Mouse (Mus musculus) midbrain, postnatal 0 days (tissue): ENCODE data around the gene Bahd1. TPM values are rescaled to one million over a fixed set of nuclear protein-coding genes. Genes with fewer than 3 reads are reported as not detected.

Experiments
- ATAC-seq: fragments of 200-750 bp; cut with Nextera tagmentation; 2 replicates; pipeline ENCODE4 v1.8.0; 2017; ENCODE audit warnings: moderate number of reproducible peaks, mild to moderate bottlenecking, moderate TSS enrichment, moderate library complexity; ENCODE audit not compliant: low FRiP score
- DNase-seq: peaks from one replicate; pipeline ENCODE4 v3.0.0-alpha.2; 2015; ENCODE audit warnings: low spot score
- H3K27ac ChIP-seq: fragments of 300-500 bp; sonication (generic); 2 replicates; pipeline ENCODE4 v1.5.1; 2014; ENCODE audit warnings: low read depth, mild to moderate bottlenecking, low read length, mixed read lengths
- H3K27me3 ChIP-seq: fragments of 300-500 bp; sonication (generic); 2 replicates; pipeline ENCODE4 v1.6.1; 2014; ENCODE audit warnings: low read length, control low read depth, mixed read lengths; ENCODE audit not compliant: insufficient read depth
- H3K36me3 ChIP-seq: fragments of 300-500 bp; sonication (generic); 2 replicates; pipeline ENCODE4 v1.6.1; 2014; ENCODE audit warnings: low read length, control low read depth, mixed read lengths; ENCODE audit not compliant: insufficient read depth
- H3K4me1 ChIP-seq: fragments of 300-500 bp; sonication (generic); 2 replicates; pipeline ENCODE4 v1.6.1; 2014; ENCODE audit warnings: mild to moderate bottlenecking, control low read depth, antibody characterized with exemption, low read length, mixed read lengths; ENCODE audit not compliant: insufficient read depth
- H3K4me2 ChIP-seq: fragments of 300-500 bp; sonication (generic); 2 replicates; pipeline ENCODE4 v1.6.1; 2014; ENCODE audit warnings: low read depth, mild to moderate bottlenecking, low read length, mixed read lengths; ENCODE audit not compliant: poor library complexity, severe bottlenecking
- H3K4me3 ChIP-seq: fragments of 300-500 bp; sonication (generic); 2 replicates; pipeline ENCODE4 v1.5.1; 2014; ENCODE audit warnings: low read depth, mild to moderate bottlenecking, low read length, moderate library complexity
- H3K9ac ChIP-seq: fragments of 300-500 bp; sonication (generic); replicated peaks from 2 replicates; pipeline ENCODE4 v1.6.1; 2014; ENCODE audit warnings: mild to moderate bottlenecking, low read length, moderate library complexity, mixed read lengths; ENCODE audit not compliant: poor library complexity, severe bottlenecking
- H3K9me3 ChIP-seq: fragments of 300-500 bp; sonication (generic); 2 replicates; pipeline ENCODE4 v1.6.1; 2016; ENCODE audit warnings: low read length, control low read depth
- CTCF ChIP-seq: IDR thresholded peaks from 2 replicates; pipeline ENCODE4 v1.5.1; 2016; ENCODE audit warnings: antibody characterized with exemption, mild to moderate bottlenecking
- WGBS: fragments of 180-500 bp; shearing (Covaris S2); extraction: QIAGEN DNeasy Blood & Tissue Kit; methylation state at CpG from one replicate; pipeline ENCODE4 v1.1.7; 2014; 5-methylcytosine and 5-hydroxymethylcytosine counted together
- polyA plus RNA-seq: library from polyadenylated mRNA; unstranded; fragments of >200 nt; fragmentation: Nextera tagmentation; extraction: Ambion mirVana; gene quantifications from 2 replicates; pipeline ENCODE4 v1.2.1, GENCODE M21; 2015
- total RNA-seq: library from RNA; depleted of rRNA; stranded (reverse); fragments of >200 nt; gene quantifications from 2 replicates; pipeline ENCODE4 v1.2.3, GENCODE M21; 2014

The Bahd1 gene
- total and polyA plus RNA-seq, 2 experiments from 2014 or later = 6.1 to 28.6 TPM

DNA sequence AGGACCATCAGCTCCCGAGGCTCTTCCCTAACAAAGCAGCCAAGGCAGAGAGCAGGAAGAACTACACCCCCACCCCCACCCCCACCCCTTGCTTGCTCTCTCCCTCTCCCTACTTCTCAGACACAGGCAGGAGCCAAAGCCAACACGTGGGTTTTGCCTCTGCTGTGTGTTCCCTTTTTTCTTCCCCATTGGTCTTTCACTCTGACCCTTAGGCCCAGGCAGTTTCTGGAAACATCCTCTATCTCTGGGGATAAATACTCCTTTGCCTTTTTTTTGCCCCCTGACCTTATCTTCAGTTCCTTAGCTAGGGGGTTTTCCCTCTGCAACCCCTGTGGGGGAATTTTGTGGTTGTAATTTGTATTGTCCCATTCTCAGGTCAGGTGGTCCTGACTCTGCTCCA is 59.5 kb downstream of the Bahd1 start:
- TF ChIP-seq CTCF = no peak
- H3K36me3 ChIP-seq = no peaks in the 10 kb centered on the region
- no peaks in the 10 kb centered on the region for H3K27me3 ChIP-seq
- H3K9ac ChIP-seq = no peak overlapping the region
- H3K4me1 ChIP-seq = no peaks in the 10 kb centered on the region
- H3K9me3 ChIP-seq = no peaks in the 10 kb centered on the region
- DNase-seq = no peak
- H3K4me2 ChIP-seq = no peak overlapping the region
- ATAC-seq = no peak
- H3K4me3 ChIP-seq = no peak overlapping the region
- 17% methylated on average over 2 of the region's 2 CpGs for WGBS
- H3K27ac ChIP-seq = no peak overlapping the region

DNA sequence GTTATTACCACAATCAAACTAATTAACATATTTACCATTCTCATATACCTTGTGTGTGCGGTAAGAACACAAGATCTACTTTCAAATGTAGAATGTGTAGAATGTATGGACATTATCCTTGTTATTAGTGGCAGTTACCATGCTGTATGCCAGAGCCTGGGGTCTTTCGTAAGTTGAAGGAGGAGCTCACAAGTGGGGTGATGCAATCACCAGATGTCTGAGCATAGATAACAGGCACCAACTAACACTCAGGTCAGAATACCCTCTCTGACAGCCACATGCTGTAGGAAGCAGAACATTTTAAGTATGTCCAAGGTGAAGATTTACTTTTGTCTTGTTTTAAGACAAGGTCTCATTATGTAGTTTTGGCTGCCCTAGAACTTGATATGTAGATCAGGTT is 60.2 kb downstream of the Bahd1 start:
- Histone ChIP-seq H3K9me3 (no peaks in the 10 kb centered on the region), H3K27me3 (no peaks in the 10 kb centered on the region), H3K4me2 (no peak overlapping the region), H3K4me1 (no peaks in the 10 kb centered on the region), H3K27ac (no peak overlapping the region), H3K9ac (no peak overlapping the region), H3K4me3 (no peak overlapping the region), H3K36me3 (no peaks in the 10 kb centered on the region)
- WGBS = 93% methylated on average over 2 of the region's 2 CpGs
- DNase-seq (no peak), ATAC-seq (no peak)
- no peak for TF ChIP-seq CTCF

DNA sequence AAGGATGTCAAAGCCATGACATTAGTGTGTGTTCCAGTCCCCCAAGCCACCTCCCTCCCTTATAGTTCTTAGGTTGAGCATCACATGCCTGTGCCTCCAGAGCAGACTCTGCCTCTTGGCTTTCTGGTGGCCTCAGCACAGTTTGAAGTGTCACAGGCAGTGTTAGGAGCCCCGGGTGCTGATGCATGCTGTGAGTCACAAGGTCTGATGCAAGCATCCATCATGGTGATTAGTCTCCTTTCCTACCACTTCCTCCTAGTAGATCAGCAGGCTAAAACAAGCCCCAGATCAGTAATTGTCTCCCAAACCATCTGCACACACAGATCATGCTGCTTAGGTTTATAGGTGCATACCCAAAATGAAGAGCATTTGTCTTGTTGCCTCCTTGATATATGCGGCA is 61.4 kb downstream of the Bahd1 start:
- Histone ChIP-seq H3K27me3 (no peaks in the 10 kb centered on the region), H3K36me3 (no peaks in the 10 kb centered on the region), H3K4me1 (no peaks in the 10 kb centered on the region), H3K9me3 (no peaks in the 10 kb centered on the region), H3K27ac (no peak overlapping the region), H3K4me2 (no peak overlapping the region), H3K9ac (no peak overlapping the region), H3K4me3 (no peak overlapping the region)
- DNase-seq (no peak), ATAC-seq (no peak)
- WGBS = 59% methylated on average over 2 of the region's 2 CpGs
- TF ChIP-seq CTCF = no peak

DNA sequence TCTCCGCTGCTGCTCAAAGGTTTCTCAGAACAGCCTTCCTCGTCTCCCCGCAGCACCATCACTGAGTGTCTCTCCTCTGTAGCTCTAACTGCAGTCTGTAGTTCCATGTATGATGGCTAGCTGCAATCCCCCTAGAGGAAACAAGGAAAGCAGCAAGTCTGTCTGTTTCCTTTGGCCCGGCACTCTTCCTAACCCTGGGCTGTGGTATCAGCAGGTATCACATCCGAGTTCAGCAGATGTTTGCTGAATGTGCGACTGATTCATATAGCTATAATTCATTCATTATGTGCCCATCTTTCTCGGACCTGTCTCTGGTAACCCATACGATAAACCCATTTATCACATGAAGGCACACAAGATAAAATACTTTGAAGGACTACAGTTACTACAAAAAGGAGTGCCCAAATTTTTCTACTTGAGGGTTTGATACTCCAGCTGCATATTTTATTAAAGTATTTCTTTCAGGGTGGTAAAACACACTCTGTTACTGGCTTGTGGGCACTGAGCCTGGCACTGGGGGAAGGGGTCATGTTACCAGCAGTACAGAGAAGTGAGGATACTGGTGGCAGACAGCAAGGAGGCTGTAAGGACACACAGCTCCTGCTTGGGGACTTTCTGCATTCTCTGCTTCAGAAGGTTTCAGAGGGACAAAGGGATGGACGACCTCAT is 63.0 kb downstream of the Bahd1 start:
- peak; percentile 28; the same call in 1 of the 2 replicates for TF ChIP-seq CTCF
- no peaks in the 10 kb centered on the region for H3K9me3 ChIP-seq
- H3K4me1 ChIP-seq = no peaks in the 10 kb centered on the region
- 60% methylated on average over 9 of the region's 9 CpGs for WGBS
- H3K36me3 ChIP-seq = no peaks in the 10 kb centered on the region
- no peak overlapping the region for H3K27ac ChIP-seq
- ATAC-seq (no peak), DNase-seq (no peak)
- H3K4me2 ChIP-seq = no peak overlapping the region
- no peak overlapping the region for H3K9ac ChIP-seq
- H3K27me3 ChIP-seq = no peaks in the 10 kb centered on the region
- no peak overlapping the region for H3K4me3 ChIP-seq

DNA sequence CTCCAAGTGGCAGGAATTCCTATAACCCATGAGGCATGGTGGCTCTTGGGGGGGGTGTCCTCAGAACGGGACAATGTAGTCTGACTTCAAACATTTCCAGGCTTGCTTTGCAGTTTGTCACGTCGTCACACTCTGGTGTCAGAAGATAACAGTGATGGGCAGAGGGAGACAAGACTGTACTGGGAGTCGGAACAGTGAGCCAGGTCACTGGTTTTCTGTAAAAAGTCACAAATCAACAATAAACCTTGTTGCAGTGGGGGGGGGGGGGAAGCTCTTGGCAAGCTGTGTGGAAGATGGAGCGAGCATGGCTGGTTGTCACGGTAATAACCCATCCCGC is 63.5 kb downstream of the Bahd1 start:
- WGBS = 56% methylated on average over 7 of the region's 7 CpGs
- no peak for DNase-seq

DNA sequence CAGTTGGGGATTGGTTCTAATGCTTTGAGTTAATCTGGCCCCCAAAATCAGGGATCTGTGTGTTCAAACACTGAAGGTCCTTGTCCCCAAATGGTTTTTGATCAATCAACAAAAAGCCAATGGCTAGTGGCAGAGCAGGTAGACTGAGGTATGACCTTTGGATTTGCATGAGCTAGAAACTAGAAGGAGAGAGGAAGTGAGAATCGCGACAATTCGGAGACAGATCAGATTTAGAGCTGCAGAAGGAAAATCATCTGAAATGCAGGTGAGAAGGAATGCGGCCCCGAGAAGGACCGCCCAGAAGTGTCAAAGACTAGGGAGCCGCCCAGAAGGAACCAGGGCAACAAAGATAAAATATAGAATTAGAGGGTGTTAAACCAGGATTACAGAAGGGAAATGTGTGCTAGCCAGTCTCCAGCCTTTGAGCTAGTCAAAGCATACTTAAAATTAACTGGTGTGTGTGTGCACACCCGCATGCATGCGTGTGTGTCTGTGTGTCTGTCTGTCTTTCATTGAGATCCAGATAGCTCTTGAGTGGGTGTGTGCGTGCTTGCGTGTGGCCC is 69.5 kb downstream of the Bahd1 start:
- Histone ChIP-seq H3K9ac (no peak overlapping the region), H3K36me3 (no peaks in the 10 kb centered on the region), H3K4me1 (no peaks in the 10 kb centered on the region), H3K4me2 (no peak overlapping the region), H3K4me3 (no peak overlapping the region), H3K9me3 (no peaks in the 10 kb centered on the region), H3K27me3 (peaks cover 11% of the 10 kb centered on the region), H3K27ac (no peak overlapping the region)
- no peak for DNase-seq
- 92% methylated on average over 11 of the region's 11 CpGs for WGBS
- TF ChIP-seq CTCF = no peak
- ATAC-seq = no peak

More for the DNA sequence above, 63.5 kb downstream of the Bahd1 start:
- TF ChIP-seq CTCF = no peak
- H3K4me1 ChIP-seq = no peaks in the 10 kb centered on the region
- no peaks in the 10 kb centered on the region for H3K9me3 ChIP-seq
- H3K27ac ChIP-seq = no peak overlapping the region
- no peak overlapping the region for H3K4me3 ChIP-seq
- H3K9ac ChIP-seq = no peak overlapping the region
- H3K4me2 ChIP-seq = no peak overlapping the region
- no peak for ATAC-seq
- H3K36me3 ChIP-seq = no peaks in the 10 kb centered on the region
- no peaks in the 10 kb centered on the region for H3K27me3 ChIP-seq
